Mouse (Mus musculus): ENCODE results near the gene Jdp2.

Jdp2 gene

DNA sequence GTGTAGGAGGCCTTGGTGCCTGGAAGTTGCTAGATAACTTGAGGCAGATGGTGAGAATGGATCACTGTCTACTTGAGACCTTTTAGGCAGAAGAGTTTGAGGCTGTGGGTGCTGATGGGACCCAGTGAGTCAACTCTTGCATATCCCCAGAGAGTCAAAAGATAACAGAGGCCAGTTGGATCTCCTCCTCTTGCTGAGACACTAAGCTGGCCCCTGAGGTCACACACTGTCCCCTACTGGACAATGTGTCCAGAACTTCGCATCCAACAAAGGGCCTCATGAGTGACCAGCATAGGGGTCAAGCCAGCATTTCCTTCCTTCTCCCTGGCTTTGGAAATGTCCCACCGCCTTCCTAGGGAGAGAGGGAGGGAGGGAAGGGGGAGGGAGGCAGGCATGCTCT lies 81.0 kb downstream of the Jdp2 start:
- ATAC-seq (ENCODE audit: insufficient number of reproducible peaks, low FRiP score, low TSS enrichment): no peak

DNA sequence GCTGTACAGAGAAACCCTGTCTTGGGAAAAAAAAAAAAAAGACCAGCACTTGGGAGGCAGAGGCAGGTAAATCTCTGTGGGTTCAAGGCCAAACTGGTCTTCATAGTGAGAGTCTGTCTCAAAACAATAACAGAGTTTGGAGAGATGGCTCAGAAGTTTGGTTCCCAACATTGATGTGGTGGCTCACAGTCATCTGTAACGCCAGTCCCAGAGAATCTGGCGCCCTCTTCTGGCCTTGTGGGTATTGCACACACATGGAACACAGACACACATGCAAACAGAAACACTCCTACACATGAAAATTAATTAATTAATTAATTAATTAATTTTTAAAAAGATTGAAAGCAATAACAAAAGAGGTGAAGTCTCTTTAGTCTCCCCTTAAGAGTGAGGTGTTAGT lies 83.5 kb downstream of the Jdp2 start:
- ATAC-seq (ENCODE audit: insufficient number of reproducible peaks, low FRiP score, low TSS enrichment): no peak

DNA sequence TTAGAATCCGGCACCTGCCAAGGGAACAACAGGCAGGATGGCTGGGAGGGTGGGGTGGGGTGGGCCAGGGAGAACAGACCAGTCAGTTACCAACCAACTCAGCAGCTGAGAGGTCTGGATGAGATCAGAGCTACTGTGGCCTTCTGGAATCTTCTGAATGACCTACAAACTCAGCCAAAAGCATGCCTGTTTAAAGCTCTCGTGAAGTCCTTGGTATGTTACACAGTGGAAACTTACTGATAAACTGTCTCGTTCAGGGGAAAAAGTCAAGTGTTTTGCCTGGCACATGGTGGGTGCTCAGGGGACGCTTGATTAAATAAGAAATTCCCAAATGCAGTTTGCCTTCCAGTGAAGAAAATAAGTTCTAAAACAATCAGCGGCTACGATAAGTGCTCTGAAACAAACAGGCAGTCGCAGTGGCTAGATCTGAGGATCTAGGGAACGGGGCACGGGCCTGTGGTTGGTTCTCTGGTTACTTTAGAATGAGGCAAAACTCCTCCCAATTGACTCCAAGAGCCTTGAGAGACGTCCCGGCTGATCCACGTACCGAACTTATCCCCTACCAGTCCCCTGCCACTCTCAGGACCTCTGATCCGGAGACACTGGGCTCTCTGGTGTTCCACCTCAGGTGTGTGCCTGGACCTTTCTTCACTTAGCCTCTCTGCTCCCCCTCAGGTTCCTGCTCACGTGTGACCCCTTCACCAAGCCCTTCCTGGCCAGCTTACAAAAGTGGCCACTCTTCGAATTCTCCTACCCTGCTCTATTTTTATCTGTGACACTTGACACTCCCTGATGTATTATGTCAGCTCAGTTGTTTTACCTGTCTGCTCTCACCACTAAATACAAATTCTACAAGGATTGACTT lies 85.8 kb downstream of the Jdp2 start:
- no peak for ATAC-seq (ENCODE audit: insufficient number of reproducible peaks, low FRiP score, low TSS enrichment)

DNA sequence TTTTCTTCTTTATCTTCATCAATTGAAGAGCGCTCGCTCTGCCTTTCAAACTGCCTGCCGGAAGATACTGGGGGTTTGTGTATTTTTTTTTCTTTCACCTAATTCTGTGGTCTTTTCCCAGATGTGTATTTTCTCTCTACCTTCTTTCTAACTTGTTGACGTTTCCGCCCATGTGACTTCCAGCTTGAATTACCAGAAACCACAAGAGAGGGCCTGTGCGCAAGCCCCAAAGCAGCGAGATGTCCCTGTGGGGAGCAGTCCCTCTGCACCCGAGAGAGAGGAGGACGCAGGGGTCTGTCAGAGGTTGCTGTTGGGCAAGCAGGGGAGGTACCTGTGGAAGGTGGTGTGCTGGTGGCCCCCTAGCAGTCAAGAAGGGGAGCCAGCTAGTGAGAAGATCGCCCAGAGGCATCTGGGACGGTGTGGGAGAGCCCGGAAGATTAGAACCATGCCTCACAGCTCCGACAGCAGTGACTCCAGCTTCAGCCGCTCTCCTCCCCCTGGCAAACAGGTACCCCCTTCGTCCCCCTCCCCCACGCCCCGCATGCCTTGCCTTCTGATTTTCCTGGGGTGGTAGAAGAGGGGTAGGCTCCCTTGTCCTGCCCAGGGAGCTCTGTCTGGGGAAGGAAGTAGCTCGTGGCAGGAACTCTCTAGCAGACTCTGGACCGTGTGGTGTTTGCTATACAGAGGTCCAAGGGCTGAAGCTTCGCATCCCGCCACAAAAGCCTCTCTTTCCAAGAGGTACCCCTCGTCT lies 87.8 kb downstream of the Jdp2 start, which contains the start of gene Batf:
Batf (plus strand) TSS at position 204 of the 751 bp plus-strand sequence.
- ATAC-seq (ENCODE audit: insufficient number of reproducible peaks, low FRiP score, low TSS enrichment): no peak

DNA sequence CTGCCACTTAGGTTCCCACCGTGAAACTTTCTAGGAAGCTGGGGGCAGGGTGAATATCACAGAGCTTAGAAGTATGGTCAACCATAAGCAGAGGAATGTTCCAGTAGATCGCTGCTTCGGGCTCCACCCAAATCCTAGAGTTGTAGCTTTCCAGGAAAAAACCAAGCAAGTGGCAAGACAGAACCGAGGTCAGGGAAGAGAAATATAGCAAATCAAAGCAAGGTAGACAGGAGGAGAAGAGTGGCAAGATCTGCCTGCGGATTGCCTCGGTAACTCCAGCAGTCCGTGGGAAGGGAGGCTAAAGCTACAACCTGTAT lies 88.3 kb downstream of the Jdp2 start:
- no peak for ATAC-seq (ENCODE audit: insufficient number of reproducible peaks, low FRiP score, low TSS enrichment)

DNA sequence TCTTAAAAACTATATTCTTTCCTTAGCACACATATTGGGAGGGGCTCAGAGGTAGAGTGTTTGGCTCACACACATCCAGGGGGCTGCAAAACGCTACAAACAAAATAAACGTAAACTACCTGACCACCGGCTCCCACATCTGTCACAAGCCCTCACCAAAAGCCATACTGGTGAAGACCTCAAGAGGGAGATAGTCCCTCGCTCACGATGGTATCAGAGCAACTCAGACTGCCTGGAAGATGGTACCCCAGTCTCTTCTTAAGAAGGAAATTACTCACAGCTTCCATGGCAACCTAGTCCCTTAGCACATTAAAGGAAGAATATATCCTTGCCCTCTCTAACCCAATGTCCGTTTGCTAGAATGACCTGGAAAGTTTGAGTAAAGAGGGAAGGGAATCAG lies 89.0 kb downstream of the Jdp2 start:
- ATAC-seq (ENCODE audit: insufficient number of reproducible peaks, low FRiP score, low TSS enrichment): no peak

All from cerebellum, adult (tissue).